Mouse (Mus musculus): ENCODE measurements around the gene Zfp148. TPM values are rescaled to one million over a fixed set of nuclear protein-coding genes. Genes with fewer than 3 reads are reported as not detected.
"Not testable (repeated sequence)": the region's sequence is repeated elsewhere in the genome, so short reads cannot be mapped to it uniquely, and the experiment has no call there.

Zfp148 gene
- 62.3 and 66.7 TPM in 2 replicates for polyA plus RNA-seq (2015; fragmentation: Nextera tagmentation; extraction: Ambion mirVana)

GRCm38 (mm10) chr16:33379944-33380881 lies at the start of gene Zfp148:
Zfp148 (plus strand) TSS chr16:33380836.
- not testable (repeated sequence) for H3K36me3 ChIP-seq, H3K9me3 ChIP-seq, H3K27me3 ChIP-seq
- WGBS = 3% methylated on average over 50 of the region's 50 CpGs
- peak; percentile 89 for ATAC-seq (ENCODE audit: insufficient number of reproducible peaks, insufficient read depth, low FRiP score, low TSS enrichment, low read depth)
- peak within 1 kb of the TSS; percentile 89 for H3K4me3 ChIP-seq
- peak within 1 kb of the TSS; percentile 93 for H3K4me2 ChIP-seq
- peaks cover 16% of the 10 kb centered on the region for H3K4me1 ChIP-seq
- peak within 1 kb of the TSS; percentile 96 for H3K27ac ChIP-seq
- peak within 1 kb of the TSS; percentile 97 for H3K9ac ChIP-seq

GRCm38 (mm10) chr16:33333015-33333414 lies 47.6 kb upstream of the Zfp148 start:
- Histone ChIP-seq H3K4me2 (no peak overlapping the region), H3K36me3 (no peaks in the 10 kb centered on the region), H3K4me3 (no peak overlapping the region), H3K27ac (no peak overlapping the region), H3K9me3 (no peaks in the 10 kb centered on the region), H3K27me3 (no peaks in the 10 kb centered on the region), H3K4me1 (0 out of 2 replicates have a peak, but pooled peaks cover 6% of the 10 kb centered on the region), H3K9ac (no peak overlapping the region)
- ATAC-seq (ENCODE audit: insufficient number of reproducible peaks, insufficient read depth, low FRiP score, low TSS enrichment, low read depth) = no peak
- WGBS = 81% methylated on average over 14 of the region's 14 CpGs

- Histone ChIP-seq H3K4me3 (no peak overlapping the region), H3K27me3 (no peaks in the 10 kb centered on the region), H3K36me3 (no peaks in the 10 kb centered on the region), H3K9me3 (no peaks in the 10 kb centered on the region), H3K27ac (no peak overlapping the region), H3K9ac (no peak overlapping the region), H3K4me1 (0 out of 2 replicates have a peak, but pooled peaks cover 6% of the 10 kb centered on the region), H3K4me2 (peak overlapping the region; percentile 40)
- no peak for ATAC-seq (ENCODE audit: insufficient number of reproducible peaks, insufficient read depth, low FRiP score, low TSS enrichment, low read depth)
- 10% methylated on average over 8 of the region's 8 CpGs for whole genome bisulfite sequencing
These were observed 43.5 kb upstream of the Zfp148 start for GRCm38 (mm10) chr16:33337177-33337576.

- no peak overlapping the region for H3K9ac ChIP-seq
- WGBS = 77% methylated on average over 10 of the region's 10 CpGs
- H3K9me3 ChIP-seq = no peaks in the 10 kb centered on the region
- no peaks in the 10 kb centered on the region for H3K27me3 ChIP-seq
- no peak overlapping the region for H3K27ac ChIP-seq
- no peak overlapping the region for H3K4me3 ChIP-seq
- ATAC-seq (ENCODE audit: insufficient number of reproducible peaks, insufficient read depth, low FRiP score, low TSS enrichment, low read depth) = no peak
- no peaks in the 10 kb centered on the region for H3K36me3 ChIP-seq
- peak overlapping the region; percentile 40 for H3K4me2 ChIP-seq
- H3K4me1 ChIP-seq = 0 out of 2 replicates have a peak, but pooled peaks cover 6% of the 10 kb centered on the region
These were observed 43.0 kb upstream of the Zfp148 start for GRCm38 (mm10) chr16:33337681-33338080.

- H3K4me2 ChIP-seq = no peak overlapping the region
These were observed 42.1 kb upstream of the Zfp148 start for GRCm38 (mm10) chr16:33338492-33338891.

GRCm38 (mm10) chr16:33339476-33339875 lies 41.2 kb upstream of the Zfp148 start:
- H3K9me3 ChIP-seq = no peaks in the 10 kb centered on the region
- no peak overlapping the region for H3K4me3 ChIP-seq
- H3K27ac ChIP-seq = no peak overlapping the region
- no peaks in the 10 kb centered on the region for H3K36me3 ChIP-seq
- no peaks in the 10 kb centered on the region for H3K27me3 ChIP-seq
- 76% methylated on average over 2 of the region's 2 CpGs for WGBS
- no peak overlapping the region for H3K4me2 ChIP-seq
- H3K4me1 ChIP-seq = 0 out of 2 replicates have a peak, but pooled peaks cover 11% of the 10 kb centered on the region
- no peak overlapping the region for H3K9ac ChIP-seq
- ATAC-seq (ENCODE audit: insufficient number of reproducible peaks, insufficient read depth, low FRiP score, low TSS enrichment, low read depth) = no peak

More at GRCm38 (mm10) chr16:33338492-33338891, 42.1 kb upstream of the Zfp148 start:
- Histone ChIP-seq H3K27me3 (no peaks in the 10 kb centered on the region), H3K36me3 (no peaks in the 10 kb centered on the region), H3K9ac (no peak overlapping the region), H3K4me3 (no peak overlapping the region), H3K4me1 (0 out of 2 replicates have a peak, but pooled peaks cover 6% of the 10 kb centered on the region), H3K9me3 (no peaks in the 10 kb centered on the region), H3K27ac (no peak overlapping the region)
- 75% methylated on average over 4 of the region's 4 CpGs for WGBS
- no peak for ATAC-seq (ENCODE audit: insufficient number of reproducible peaks, insufficient read depth, low FRiP score, low TSS enrichment, low read depth)

- no peaks in the 10 kb centered on the region for H3K27me3 ChIP-seq
- no peak overlapping the region for H3K4me2 ChIP-seq
- WGBS = 54% methylated on average over 1 of the region's 1 CpGs
- no peak overlapping the region for H3K4me3 ChIP-seq
- no peaks in the 10 kb centered on the region for H3K36me3 ChIP-seq
- no peak overlapping the region for H3K9ac ChIP-seq
- no peak for ATAC-seq (ENCODE audit: insufficient number of reproducible peaks, insufficient read depth, low FRiP score, low TSS enrichment, low read depth)
- H3K27ac ChIP-seq = no peak overlapping the region
- H3K9me3 ChIP-seq = no peaks in the 10 kb centered on the region
- H3K4me1 ChIP-seq = peaks cover 21% of the 10 kb centered on the region
These were observed 38.3 kb upstream of the Zfp148 start for GRCm38 (mm10) chr16:33342356-33342755.

- no peak for ATAC-seq (ENCODE audit: insufficient number of reproducible peaks, insufficient read depth, low FRiP score, low TSS enrichment, low read depth)
- Histone ChIP-seq H3K4me3 (no peak overlapping the region), H3K36me3 (no peaks in the 10 kb centered on the region), H3K27me3 (no peaks in the 10 kb centered on the region), H3K27ac (no peak overlapping the region), H3K9ac (no peak overlapping the region), H3K4me2 (no peak overlapping the region), H3K4me1 (peaks cover 19% of the 10 kb centered on the region), H3K9me3 (no peaks in the 10 kb centered on the region)
- 43% methylated on average over 5 of the region's 5 CpGs for WGBS
These were observed 37.5 kb upstream of the Zfp148 start for GRCm38 (mm10) chr16:33343106-33343505.

GRCm38 (mm10) chr16:33343601-33344000 lies 37.0 kb upstream of the Zfp148 start:
- Histone ChIP-seq H3K36me3 (no peaks in the 10 kb centered on the region), H3K9ac (no peak overlapping the region), H3K4me3 (no peak overlapping the region), H3K4me1 (peaks cover 19% of the 10 kb centered on the region), H3K4me2 (no peak overlapping the region), H3K9me3 (no peaks in the 10 kb centered on the region), H3K27me3 (no peaks in the 10 kb centered on the region), H3K27ac (no peak overlapping the region)
- no peak for ATAC-seq (ENCODE audit: insufficient number of reproducible peaks, insufficient read depth, low FRiP score, low TSS enrichment, low read depth)
- WGBS = 87% methylated on average over 7 of the region's 7 CpGs

- ATAC-seq (ENCODE audit: insufficient number of reproducible peaks, insufficient read depth, low FRiP score, low TSS enrichment, low read depth) = no peak
- H3K36me3 ChIP-seq = no peaks in the 10 kb centered on the region
- H3K9ac ChIP-seq = 0 out of 2 replicates have a peak overlapping the region, but pooled peaks have one; percentile 17
These were observed 36.3 kb upstream of the Zfp148 start for GRCm38 (mm10) chr16:33344379-33344778.

GRCm38 (mm10) chr16:33344875-33345274 lies 35.8 kb upstream of the Zfp148 start:
- 75% methylated on average over 4 of the region's 4 CpGs for WGBS

More at GRCm38 (mm10) chr16:33344379-33344778, 36.3 kb upstream of the Zfp148 start:
- H3K27ac ChIP-seq = no peak overlapping the region
- H3K4me1 ChIP-seq = peaks cover 19% of the 10 kb centered on the region
- WGBS = 41% methylated on average over 9 of the region's 9 CpGs
- H3K9me3 ChIP-seq = no peaks in the 10 kb centered on the region
- no peaks in the 10 kb centered on the region for H3K27me3 ChIP-seq
- no peak overlapping the region for H3K4me3 ChIP-seq
- H3K4me2 ChIP-seq = peak overlapping the region; percentile 33

GRCm38 (mm10) chr16:33346376-33346775 lies 34.3 kb upstream of the Zfp148 start:
- peaks cover 19% of the 10 kb centered on the region for H3K4me1 ChIP-seq
- no peak overlapping the region for H3K4me3 ChIP-seq
- H3K27me3 ChIP-seq = no peaks in the 10 kb centered on the region
- no peaks in the 10 kb centered on the region for H3K36me3 ChIP-seq
- 58% methylated on average over 3 of the region's 3 CpGs for WGBS
- H3K4me2 ChIP-seq = no peak overlapping the region
- H3K9me3 ChIP-seq = no peaks in the 10 kb centered on the region
- H3K27ac ChIP-seq = no peak overlapping the region
- no peak overlapping the region for H3K9ac ChIP-seq
- ATAC-seq (ENCODE audit: insufficient number of reproducible peaks, insufficient read depth, low FRiP score, low TSS enrichment, low read depth) = no peak

More at GRCm38 (mm10) chr16:33344875-33345274, 35.8 kb upstream of the Zfp148 start:
- Histone ChIP-seq H3K36me3 (no peaks in the 10 kb centered on the region), H3K9ac (no peak overlapping the region), H3K4me3 (no peak overlapping the region), H3K4me1 (peaks cover 19% of the 10 kb centered on the region), H3K9me3 (no peaks in the 10 kb centered on the region), H3K4me2 (peak overlapping the region; percentile 33; the same call in 1 of the 2 replicates), H3K27ac (no peak overlapping the region), H3K27me3 (no peaks in the 10 kb centered on the region)
- no peak for ATAC-seq (ENCODE audit: insufficient number of reproducible peaks, insufficient read depth, low FRiP score, low TSS enrichment, low read depth)

Data from embryonic facial prominence, embryonic 13.5 days (tissue).